Mouse (Mus musculus) embryonic fibroblast, embryonic 13.5 days (primary cell): ENCODE data around the gene Snap23.

Experiments used
- CTCF ChIP-seq: IDR thresholded peaks from 2 replicates; pipeline ENCODE4 v1.5.1; 2011; ENCODE audit warnings: mild to moderate bottlenecking, control low read depth, low read length, moderate library complexity, borderline replicate concordance; ENCODE audit not compliant: insufficient read depth
- POLR2A ChIP-seq: IDR thresholded peaks from 2 replicates; pipeline ENCODE4 v1.6.1; 2011; ENCODE audit warnings: low read depth, mild to moderate bottlenecking, control low read depth, low read length, moderate library complexity

DNA sequence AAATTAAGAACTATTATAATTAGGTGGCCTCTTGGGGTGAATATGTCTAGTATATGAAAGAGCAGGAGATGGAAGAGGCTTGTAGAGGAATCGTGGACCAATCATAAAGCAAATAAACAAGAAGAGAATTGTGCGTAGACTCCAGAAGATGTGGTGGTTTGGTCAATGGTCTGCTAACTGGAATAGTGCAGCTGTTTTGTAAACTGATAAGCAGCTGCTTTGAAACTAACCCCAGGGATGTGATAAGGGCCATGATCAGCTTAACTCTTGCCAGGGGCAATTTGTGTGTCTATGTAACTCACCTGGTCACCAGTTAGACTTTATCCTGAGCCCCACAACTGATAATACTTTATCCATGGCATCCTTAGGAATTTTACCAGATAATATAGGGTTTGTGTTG is 64.0 kb downstream of the Snap23 start:
- TF ChIP-seq CTCF (no peak), POLR2A (no peak)
